Mouse (Mus musculus): ENCODE measurements around the gene Med25.

The Med25 gene

GRCm38 (mm10) chr7:44892276-44892921, at the start of gene Med25:
Gene Med25 (minus strand): TSS chr7:44892712.
- DNase-seq (ENCODE audit: low spot score): peak; percentile 96

GRCm38 (mm10) chr7:44938680-44939079, 46.2 kb upstream of the Med25 start:
- DNase-seq (ENCODE audit: low spot score): no peak

- DNase-seq (ENCODE audit: low spot score): peak; percentile 99
Measured at GRCm38 (mm10) chr7:44929204-44930151, 37.0 kb upstream of the Med25 start, which contains the start of gene Ap2a1. Gene Ap2a1 (minus strand): TSS chr7:44929496.

GRCm38 (mm10) chr7:44928570-44928969, 36.1 kb upstream of the Med25 start:
- DNase-seq (ENCODE audit: low spot score): no peak

- peak; percentile 15 for DNase-seq (ENCODE audit: low spot score)
Measured at GRCm38 (mm10) chr7:44925468-44925867, 33.0 kb upstream of the Med25 start.

- no peak for DNase-seq (ENCODE audit: low spot score)
Measured at GRCm38 (mm10) chr7:44922530-44922929, 30.0 kb upstream of the Med25 start.

- DNase-seq (ENCODE audit: low spot score): no peak
Measured at GRCm38 (mm10) chr7:44919127-44919526, 26.6 kb upstream of the Med25 start.

GRCm38 (mm10) chr7:44918219-44918618, 25.7 kb upstream of the Med25 start:
- DNase-seq (ENCODE audit: low spot score): no peak

GRCm38 (mm10) chr7:44916881-44917280, 24.4 kb upstream of the Med25 start:
- DNase-seq (ENCODE audit: low spot score): no peak

GRCm38 (mm10) chr7:44916191-44916590, 23.7 kb upstream of the Med25 start:
- no peak for DNase-seq (ENCODE audit: low spot score)

GRCm38 (mm10) chr7:44915314-44915713, 22.8 kb upstream of the Med25 start:
- no peak for DNase-seq (ENCODE audit: low spot score)

GRCm38 (mm10) chr7:44914396-44914795, 21.9 kb upstream of the Med25 start:
- no peak for DNase-seq (ENCODE audit: low spot score)

GRCm38 (mm10) chr7:44908706-44909476, 16.4 kb upstream of the Med25 start:
- peak; percentile 59 for DNase-seq (ENCODE audit: low spot score)

- peak; percentile 57 for DNase-seq (ENCODE audit: low spot score)
Measured at GRCm38 (mm10) chr7:44905430-44905829, 12.9 kb upstream of the Med25 start.

GRCm38 (mm10) chr7:44901230-44901722, 8.8 kb upstream of the Med25 start:
- peak; percentile 44 for DNase-seq (ENCODE audit: low spot score)

GRCm38 (mm10) chr7:44900632-44901031, 8.1 kb upstream of the Med25 start:
- no peak for DNase-seq (ENCODE audit: low spot score)

- no peak for DNase-seq (ENCODE audit: low spot score)
Measured at GRCm38 (mm10) chr7:44898607-44899006, 6.1 kb upstream of the Med25 start.

- DNase-seq (ENCODE audit: low spot score): no peak
Measured at GRCm38 (mm10) chr7:44896499-44896898, 4.0 kb upstream of the Med25 start.

GRCm38 (mm10) chr7:44895593-44896434, 3.3 kb upstream of the Med25 start, which contains the start of gene Fuz:
Gene Fuz (plus strand): TSS chr7:44896079.
- peak; percentile 95 for DNase-seq (ENCODE audit: low spot score)

- no peak for DNase-seq (ENCODE audit: low spot score)
Measured at GRCm38 (mm10) chr7:44895206-44895592, 2.7 kb upstream of the Med25 start.

- DNase-seq (ENCODE audit: low spot score): no peak
Measured at GRCm38 (mm10) chr7:44894175-44894574, 1.7 kb upstream of the Med25 start.
